Mouse (Mus musculus) neutrophil, adult 5-6 weeks (primary cell): ENCODE data around the gene Gabrb1. TPM values are rescaled to one million over a fixed set of nuclear protein-coding genes. Genes with fewer than 3 reads are reported as not detected.
A peak's percentile ranks its signal among the peaks of the same experiment; 100 is the strongest.
"Not testable (repeated sequence)": the region's sequence is repeated elsewhere in the genome, so short reads cannot be mapped to it uniquely, and the experiment has no call there.

Experiments used
- ATAC-seq: fragments of 151-379, 151-347 bp; 2 replicates; pipeline ENCODE4 v1.8.0; 2017; ENCODE audit warnings: mild to moderate bottlenecking, moderate TSS enrichment; ENCODE audit not compliant: insufficient number of reproducible peaks, poor library complexity, low FRiP score, severe bottlenecking; ENCODE audit errors: extremely low read depth
- total RNA-seq: library from RNA; stranded (forward); fragments of 200-1000 nt; gene quantifications from 2 replicates; pipeline ENCODE4 v1.2.3, GENCODE M21; 2017

Gene Gabrb1
- total RNA-seq, 1 experiment from 2014 or later, result under 0.01 TPM

GRCm38 (mm10) chr5:71976133-71976532, 318.2 kb downstream of the Gabrb1 start:
- ATAC-seq, result no peak

- ATAC-seq, result no peak
Observed at GRCm38 (mm10) chr5:71976571-71977061, 318.7 kb downstream of the Gabrb1 start.

GRCm38 (mm10) chr5:71986561-71986960, 328.6 kb downstream of the Gabrb1 start:
- no peak for ATAC-seq

GRCm38 (mm10) chr5:71986983-71987398, 329.1 kb downstream of the Gabrb1 start:
- no peak for ATAC-seq

- no peak for ATAC-seq
Observed at GRCm38 (mm10) chr5:71999466-71999865, 341.6 kb downstream of the Gabrb1 start.

GRCm38 (mm10) chr5:72003811-72004435, 346.0 kb downstream of the Gabrb1 start:
- no peak for ATAC-seq

GRCm38 (mm10) chr5:72036954-72037353, 379.0 kb downstream of the Gabrb1 start:
- ATAC-seq, result no peak

GRCm38 (mm10) chr5:72043226-72044151, 385.6 kb downstream of the Gabrb1 start:
- no peak for ATAC-seq

- ATAC-seq, result no peak
Observed at GRCm38 (mm10) chr5:72046261-72046660, 388.3 kb downstream of the Gabrb1 start.

- no peak for ATAC-seq
Observed at GRCm38 (mm10) chr5:72064079-72064478, 406.2 kb downstream of the Gabrb1 start.

GRCm38 (mm10) chr5:72068826-72069225, 410.9 kb downstream of the Gabrb1 start:
- ATAC-seq, result no peak

- ATAC-seq, result not testable (repeated sequence)
Observed at GRCm38 (mm10) chr5:72069398-72069797, 411.5 kb downstream of the Gabrb1 start.

GRCm38 (mm10) chr5:72076781-72077180, 418.9 kb downstream of the Gabrb1 start:
- no peak for ATAC-seq

GRCm38 (mm10) chr5:72086518-72086917, 428.6 kb downstream of the Gabrb1 start:
- ATAC-seq, result 0 out of 2 replicates have a peak, but pooled peaks have one; percentile 13

GRCm38 (mm10) chr5:72094582-72094981, 436.7 kb downstream of the Gabrb1 start:
- no peak for ATAC-seq

- ATAC-seq, result no peak
Observed at GRCm38 (mm10) chr5:72095015-72095414, 437.1 kb downstream of the Gabrb1 start.

- no peak for ATAC-seq
Observed at GRCm38 (mm10) chr5:72104274-72104921, 446.5 kb downstream of the Gabrb1 start.

GRCm38 (mm10) chr5:72122414-72123037, 464.6 kb downstream of the Gabrb1 start:
- ATAC-seq, result no peak

GRCm38 (mm10) chr5:72126681-72127080, 468.8 kb downstream of the Gabrb1 start:
- no peak for ATAC-seq
